8 mouse cellular contexts compared by ENCODE assay signal in genomic region chr3:102011318-102012075, GRCm38 (mm10). TPM values are rescaled to one million over a fixed set of nuclear protein-coding genes. Genes with fewer than 3 reads are reported as not detected.
DNase-seq lines count a peak whose midpoint lies in the region; ATAC-seq lines count a peak whose summit lies in the region.

No protein-coding gene starts in this region.

- H3K4me1 ChIP-seq in kidney, embryonic 14.5 days (ENCODE audit: control insufficient read depth, insufficient read depth, low read length), result peaks cover 9% of the 10 kb centered on the region; the same call in 1 of the 2 replicates
- H3K4me1 ChIP-seq in embryonic facial prominence, embryonic 14.5 days (ENCODE audit: control insufficient read depth, insufficient read depth, low read length), result peaks cover 18% of the 10 kb centered on the region
- peaks cover 20% of the 10 kb centered on the region for H3K4me1 ChIP-seq in intestine, embryonic 15.5 days (replicated peaks)
- 0 out of 2 replicates have a peak, but pooled peaks cover 6% of the 10 kb centered on the region for H3K4me1 ChIP-seq in neural tube, embryonic 12.5 days

- under 1% methylated on average over 48 of the region's 48 CpGs for WGBS in kidney, embryonic 14.5 days
- WGBS in embryonic facial prominence, embryonic 14.5 days, result 2% methylated on average over 36 of the region's 48 CpGs
- 2% methylated on average over 48 of the region's 48 CpGs for WGBS in intestine, embryonic 15.5 days
- WGBS in neural tube, embryonic 12.5 days, result under 1% methylated on average over 48 of the region's 48 CpGs

- peaks cover 71% of the 10 kb centered on the region for H3K27me3 ChIP-seq in kidney, embryonic 14.5 days (ENCODE audit: control insufficient read depth, insufficient read depth, low read length)
- peaks cover 78% of the 10 kb centered on the region for H3K27me3 ChIP-seq in embryonic facial prominence, embryonic 14.5 days (replicated peaks; ENCODE audit: control insufficient read depth, insufficient read depth, low read length)
- peaks cover 60% of the 10 kb centered on the region for H3K27me3 ChIP-seq in intestine, embryonic 15.5 days (replicated peaks)
- H3K27me3 ChIP-seq in neural tube, embryonic 12.5 days (replicated peaks), result peaks cover 5% of the 10 kb centered on the region; the same call in 1 of the 2 replicates

- no peaks in the 10 kb centered on the region for H3K36me3 ChIP-seq in kidney, embryonic 14.5 days (ENCODE audit: control insufficient read depth, insufficient read depth, low read length)
- no peaks in the 10 kb centered on the region for H3K36me3 ChIP-seq in embryonic facial prominence, embryonic 14.5 days (ENCODE audit: control insufficient read depth, insufficient read depth, low read length)
- no peaks in the 10 kb centered on the region for H3K36me3 ChIP-seq in intestine, embryonic 15.5 days
- no peaks in the 10 kb centered on the region for H3K36me3 ChIP-seq in neural tube, embryonic 12.5 days

- ATAC-seq in kidney, embryonic 14.5 days (ENCODE audit: low FRiP score, low TSS enrichment), result no peak
- 0 out of 2 replicates have a peak, but pooled peaks have one; percentile 38 for ATAC-seq in embryonic facial prominence, embryonic 14.5 days (ENCODE audit: low read depth)
- no peak for ATAC-seq in intestine, embryonic 15.5 days
- peak; percentile 59 for ATAC-seq in neural tube, embryonic 12.5 days (ENCODE audit: low FRiP score, low read depth)
- no peak for ATAC-seq in activated CD4-positive, CD25-positive, alpha-beta regulatory T cell, adult 4 months
- ATAC-seq in inflammation-experienced regulatory T-cells, adult 6 months, result no peak

- peak overlapping the region; percentile 32 for H3K4me2 ChIP-seq in kidney, embryonic 14.5 days (replicated peaks; ENCODE audit: low read depth, low read length)
- peak overlapping the region; percentile 63 for H3K4me2 ChIP-seq in embryonic facial prominence, embryonic 14.5 days (ENCODE audit: low read depth, low read length)
- H3K4me2 ChIP-seq in intestine, embryonic 15.5 days (replicated peaks), result peak overlapping the region; percentile 72
- H3K4me2 ChIP-seq in neural tube, embryonic 12.5 days (replicated peaks), result peak overlapping the region; percentile 66

- no peak overlapping the region for H3K27ac ChIP-seq in kidney, embryonic 14.5 days (ENCODE audit: low read depth, low read length)
- peak overlapping the region; percentile 65; the same call in 1 of the 2 replicates for H3K27ac ChIP-seq in embryonic facial prominence, embryonic 14.5 days (replicated peaks; ENCODE audit: low read depth, low read length)
- no peak overlapping the region for H3K27ac ChIP-seq in intestine, embryonic 15.5 days
- H3K27ac ChIP-seq in neural tube, embryonic 12.5 days, result peak overlapping the region; percentile 97

- H3K4me3 ChIP-seq in kidney, embryonic 14.5 days (ENCODE audit: low read length), result peak overlapping the region; percentile 34
- H3K4me3 ChIP-seq in embryonic facial prominence, embryonic 14.5 days (ENCODE audit: low read depth, low read length), result peak overlapping the region; percentile 39
- peak overlapping the region; percentile 33; the same call in 1 of the 2 replicates for H3K4me3 ChIP-seq in intestine, embryonic 15.5 days (replicated peaks)
- peak overlapping the region; percentile 67 for H3K4me3 ChIP-seq in neural tube, embryonic 12.5 days

- peak overlapping the region; percentile 35; the same call in 1 of the 2 replicates for H3K9ac ChIP-seq in kidney, embryonic 14.5 days (ENCODE audit: low read depth, low read length)
- H3K9ac ChIP-seq in embryonic facial prominence, embryonic 14.5 days (ENCODE audit: low read depth, low read length), result peak overlapping the region; percentile 58
- H3K9ac ChIP-seq in intestine, embryonic 15.5 days, result 0 out of 2 replicates have a peak overlapping the region, but pooled peaks have one; percentile 3
- H3K9ac ChIP-seq in neural tube, embryonic 12.5 days, result peak overlapping the region; percentile 91

- no peaks in the 10 kb centered on the region for H3K9me3 ChIP-seq in kidney, embryonic 14.5 days (ENCODE audit: control insufficient read depth, low read length)
- no peaks in the 10 kb centered on the region for H3K9me3 ChIP-seq in embryonic facial prominence, embryonic 14.5 days (ENCODE audit: control insufficient read depth, low read length)
- no peaks in the 10 kb centered on the region for H3K9me3 ChIP-seq in intestine, embryonic 15.5 days
- H3K9me3 ChIP-seq in neural tube, embryonic 12.5 days, result no peaks in the 10 kb centered on the region

- DNase-seq in kidney, adult 11 months, result no peak
- peak; percentile 84 for DNase-seq in brain, adult 2 months (ENCODE audit: low read depth, low spot score)
- no peak for DNase-seq in embryonic facial prominence, embryonic 14.5 days (ENCODE audit: low spot score)

RNA-seq across cellular contexts. Expression of gene Nhlh2, which starts 1.6 kb away (rescaled TPM):
- polyA plus RNA-seq in kidney, embryonic 14.5 days (2014; fragmentation: Nextera tagmentation; extraction: Ambion mirVana), result not detected in 2 replicates
- polyA plus RNA-seq in embryonic facial prominence, embryonic 14.5 days (2014; fragmentation: Nextera tagmentation; extraction: Ambion mirVana), result 3.0 and 3.8 TPM in 2 replicates
- polyA plus RNA-seq in intestine, embryonic 15.5 days (2015; fragmentation: Nextera tagmentation; extraction: Ambion mirVana), result 0.06 TPM in 1 of 2 replicates, not detected in the other
- polyA plus RNA-seq in neural tube, embryonic 12.5 days (2016; fragmentation: Nextera tagmentation; extraction: Ambion mirVana), result 119 and 140 TPM in 2 replicates
- not detected for polyA plus RNA-seq in activated CD4-positive, CD25-positive, alpha-beta regulatory T cell, adult 4 months (2017; shearing (Covaris generic))
- not detected for polyA plus RNA-seq in inflammation-experienced regulatory T-cells, adult 6 months (2017; shearing (Covaris generic))

Comparison
In these comparisons a context has a peak if more than half of its experiments do, and no peak if none do; other contexts are left out.
1. ATAC-seq: peak in embryonic facial prominence, embryonic 14.5 days (single experiment) and neural tube, embryonic 12.5 days (single experiment); none in kidney, embryonic 14.5 days (single experiment), intestine, embryonic 15.5 days (single experiment), activated CD4-positive, CD25-positive, alpha-beta regulatory T cell, adult 4 months (single experiment) and inflammation-experienced regulatory T-cells, adult 6 months (single experiment).
2. H3K27ac ChIP-seq: peak in embryonic facial prominence, embryonic 14.5 days (single experiment) and neural tube, embryonic 12.5 days (single experiment); none in kidney, embryonic 14.5 days (single experiment) and intestine, embryonic 15.5 days (single experiment).
3. H3K9ac ChIP-seq: peak in every context shown above with its lines; median percentile 91 in neural tube, embryonic 12.5 days; 58 in embryonic facial prominence, embryonic 14.5 days; 35 in kidney, embryonic 14.5 days; 3 in intestine, embryonic 15.5 days.
4. RNA of gene Nhlh2, which starts 1.6 kb away (polyA plus RNA-seq): 119 to 140 TPM in neural tube, embryonic 12.5 days; 3.0 to 3.8 TPM in embryonic facial prominence, embryonic 14.5 days, not detected in kidney, embryonic 14.5 days, 0.06 TPM in intestine, embryonic 15.5 days, not detected in activated CD4-positive, CD25-positive, alpha-beta regulatory T cell, adult 4 months and not detected in inflammation-experienced regulatory T-cells, adult 6 months; every median in the first group is over 10 times any median in the second.
5. Peak in every context shown above with its lines, with median percentiles within 50 percentile points of each other: H3K4me2 ChIP-seq and H3K4me3 ChIP-seq.